Mouse (Mus musculus): ENCODE results near the gene Vmn1r169.
"Not testable (repeated sequence)": the region's sequence is repeated elsewhere in the genome, so short reads cannot be mapped to it uniquely, and the experiment has no call there.

The Vmn1r169 gene

DNA sequence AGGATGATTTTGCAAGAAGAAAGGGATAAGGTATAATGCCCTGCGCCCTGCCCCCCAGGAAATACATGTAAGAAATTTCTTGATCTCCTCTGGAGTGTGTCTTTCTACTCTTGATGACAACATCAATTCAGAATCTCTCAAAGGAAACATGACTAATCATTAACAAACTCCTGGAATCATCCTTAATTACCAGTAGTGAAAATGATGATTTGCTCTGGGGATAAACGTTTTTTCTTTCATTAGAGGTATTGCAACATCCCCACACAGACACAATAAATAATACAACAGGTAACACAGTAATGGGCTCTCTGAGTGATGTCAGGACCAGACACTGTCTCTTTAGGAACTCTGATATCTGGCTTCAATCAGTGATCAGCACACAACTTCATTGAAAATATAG is at the start of gene Vmn1r169:
Gene Vmn1r169, plus strand, starts transcription at position 301 of the 400 bp plus-strand sequence.
- not testable (repeated sequence) for DNase-seq (ENCODE audit: low read depth, low spot score)

DNA sequence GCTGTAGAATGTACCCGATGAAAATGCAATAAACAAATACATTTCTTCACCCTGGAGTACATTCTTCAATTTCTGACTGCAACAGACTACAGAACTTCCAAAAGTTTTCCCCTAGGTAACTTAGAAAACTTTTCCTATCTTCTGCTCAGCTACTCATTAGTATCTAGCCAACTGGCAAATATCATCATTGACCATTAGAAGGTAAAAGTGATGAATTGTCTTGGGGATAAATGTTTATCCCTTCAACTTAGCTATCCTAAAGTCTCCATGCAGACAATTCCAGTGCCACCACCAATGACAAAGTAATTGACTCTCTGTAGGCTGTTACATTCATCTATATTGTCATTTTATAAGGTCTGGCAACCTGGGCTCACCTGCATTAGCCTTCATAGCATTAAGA is 35.9 kb upstream of the Vmn1r169 start, which contains the start of gene Vmn1r168:
Gene Vmn1r168, plus strand, starts transcription at position 301 of the 400 bp plus-strand sequence.
- DNase-seq (ENCODE audit: low read depth, low spot score): not testable (repeated sequence)

- not testable (repeated sequence) for DNase-seq (ENCODE audit: low read depth, low spot score)
Observed at GRCm38 (mm10) chr7:23605875-23606274, 30.5 kb downstream of the Vmn1r169 start, which contains the start of gene Vmn1r170. Gene Vmn1r170 (plus strand): TSS chr7:23606175.
